Mouse (Mus musculus) adrenal gland, adult 2 months (tissue): Measurements from ENCODE around the gene Pom121l2. TPM values are rescaled to one million over a fixed set of nuclear protein-coding genes. Genes with fewer than 3 reads are reported as not detected.

Experiments used
- DNase-seq: peaks from one replicate; pipeline ENCODE4 v3.0.0; 2021
- polyA plus RNA-seq: library from polyadenylated mRNA; depleted of rRNA; stranded (reverse); fragments of >200 nt; gene quantifications from 2 replicates; pipeline ENCODE4 v1.2.3, GENCODE M21; 2012
- total RNA-seq, 2 experiments: library from RNA; stranded (reverse); gene quantifications; 2 replicates each; pipeline ENCODE4 v1.2.3; 2021

The Pom121l2 gene
- total and polyA plus RNA-seq, 3 experiments: not detected

DNA sequence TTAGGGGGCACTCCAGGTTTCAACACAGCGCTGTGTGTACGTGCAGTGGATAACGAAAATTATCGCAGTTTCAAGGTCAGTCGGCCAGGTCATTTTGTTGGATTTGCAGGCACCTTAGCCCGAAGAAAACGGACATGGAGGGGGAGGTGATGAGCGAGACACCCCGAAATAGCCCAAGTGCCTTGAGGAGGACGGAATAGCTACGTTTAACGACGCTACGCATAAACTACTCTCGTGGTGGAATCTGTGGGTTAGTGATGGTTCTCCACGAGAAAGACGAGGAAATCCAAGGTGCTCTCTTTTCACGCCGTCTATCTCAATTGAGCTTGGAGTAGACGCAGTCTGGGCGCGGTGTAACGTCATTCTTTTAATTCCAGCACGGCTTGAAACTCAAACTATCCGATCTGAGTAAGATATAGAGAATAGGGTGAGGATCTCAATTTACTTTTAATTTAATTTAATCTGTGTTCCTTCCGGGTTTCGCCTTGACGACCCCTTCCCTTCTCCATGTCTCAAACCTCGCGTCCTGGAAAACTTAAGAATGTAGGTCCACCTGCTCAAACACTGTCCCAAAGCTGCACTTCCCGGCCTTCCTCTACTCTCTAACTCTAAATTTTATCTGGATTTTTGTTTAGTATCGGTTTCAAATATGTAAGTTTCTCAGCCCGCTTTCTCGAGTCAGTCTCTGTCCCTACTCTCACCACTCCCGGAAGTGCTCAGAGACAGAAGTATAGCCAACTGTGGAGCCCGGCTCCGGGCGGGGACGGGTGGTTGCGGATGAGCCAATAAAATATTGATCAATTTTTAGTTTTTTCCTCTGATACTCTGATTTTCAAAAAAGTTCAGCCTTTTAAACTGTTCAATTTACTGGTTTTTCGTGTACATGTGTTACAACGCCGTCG is 39.2 kb downstream of the Pom121l2 start:
- DNase-seq: peak; percentile 43

DNA sequence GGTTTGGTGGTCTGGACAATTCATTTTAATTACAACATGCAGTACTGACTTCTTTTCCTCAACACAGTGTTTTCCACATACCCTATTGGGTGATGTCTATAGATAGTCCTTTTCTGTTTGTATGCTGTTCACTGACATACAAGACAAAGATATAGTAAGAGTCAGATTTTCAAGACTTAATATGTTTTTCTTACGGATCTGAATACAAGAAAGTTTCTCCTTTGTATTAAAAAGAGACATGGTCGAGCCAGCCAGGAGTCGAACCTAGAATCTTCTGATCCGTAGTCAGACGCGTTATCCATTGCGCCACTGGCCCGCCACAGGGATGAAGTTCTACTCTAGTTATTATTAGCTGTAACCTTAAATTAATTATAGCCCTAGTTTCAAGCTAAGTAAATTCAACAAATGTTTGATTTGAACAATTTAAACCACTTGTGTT is 39.9 kb downstream of the Pom121l2 start:
- peak; percentile 83 for DNase-seq

DNA sequence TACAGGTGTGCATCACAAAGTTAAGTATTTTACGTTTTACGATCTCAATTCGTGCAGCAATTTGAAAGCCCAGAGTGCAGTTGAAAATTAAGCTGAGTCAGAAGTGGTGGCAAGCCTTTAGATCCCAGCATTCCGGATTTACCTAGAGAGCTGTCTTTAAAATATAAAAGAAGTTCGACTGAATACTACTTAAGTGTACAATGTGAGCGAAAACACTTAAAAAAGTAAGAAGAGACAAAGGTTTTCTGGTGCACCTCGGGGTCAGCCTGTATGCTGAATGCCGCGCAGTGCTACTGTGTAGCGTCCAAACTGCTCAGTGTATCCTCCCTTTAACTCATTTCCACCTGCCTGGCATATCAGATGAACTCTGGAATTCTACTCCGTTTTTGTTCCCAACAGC is 40.6 kb downstream of the Pom121l2 start:
- no peak for DNase-seq

DNA sequence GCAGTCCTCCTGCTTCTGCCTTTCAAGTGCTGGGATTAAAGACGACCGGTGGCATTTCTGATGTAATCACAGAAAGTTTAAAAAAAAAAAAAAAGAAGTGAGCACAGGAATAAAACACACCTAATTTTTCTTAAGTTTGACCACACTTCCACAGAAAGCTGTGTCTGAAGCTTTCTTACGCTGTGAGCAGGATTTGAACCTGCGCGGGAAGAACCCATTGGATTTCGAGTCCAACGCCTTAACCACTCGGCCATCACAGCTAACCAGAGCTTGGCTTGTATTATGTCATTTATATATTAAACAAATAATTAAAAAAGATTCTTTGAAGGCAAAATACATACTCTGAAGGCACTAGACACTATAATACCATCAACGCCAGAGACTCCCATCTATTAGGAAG is 41.2 kb downstream of the Pom121l2 start:
- DNase-seq: peak; percentile 87

DNA sequence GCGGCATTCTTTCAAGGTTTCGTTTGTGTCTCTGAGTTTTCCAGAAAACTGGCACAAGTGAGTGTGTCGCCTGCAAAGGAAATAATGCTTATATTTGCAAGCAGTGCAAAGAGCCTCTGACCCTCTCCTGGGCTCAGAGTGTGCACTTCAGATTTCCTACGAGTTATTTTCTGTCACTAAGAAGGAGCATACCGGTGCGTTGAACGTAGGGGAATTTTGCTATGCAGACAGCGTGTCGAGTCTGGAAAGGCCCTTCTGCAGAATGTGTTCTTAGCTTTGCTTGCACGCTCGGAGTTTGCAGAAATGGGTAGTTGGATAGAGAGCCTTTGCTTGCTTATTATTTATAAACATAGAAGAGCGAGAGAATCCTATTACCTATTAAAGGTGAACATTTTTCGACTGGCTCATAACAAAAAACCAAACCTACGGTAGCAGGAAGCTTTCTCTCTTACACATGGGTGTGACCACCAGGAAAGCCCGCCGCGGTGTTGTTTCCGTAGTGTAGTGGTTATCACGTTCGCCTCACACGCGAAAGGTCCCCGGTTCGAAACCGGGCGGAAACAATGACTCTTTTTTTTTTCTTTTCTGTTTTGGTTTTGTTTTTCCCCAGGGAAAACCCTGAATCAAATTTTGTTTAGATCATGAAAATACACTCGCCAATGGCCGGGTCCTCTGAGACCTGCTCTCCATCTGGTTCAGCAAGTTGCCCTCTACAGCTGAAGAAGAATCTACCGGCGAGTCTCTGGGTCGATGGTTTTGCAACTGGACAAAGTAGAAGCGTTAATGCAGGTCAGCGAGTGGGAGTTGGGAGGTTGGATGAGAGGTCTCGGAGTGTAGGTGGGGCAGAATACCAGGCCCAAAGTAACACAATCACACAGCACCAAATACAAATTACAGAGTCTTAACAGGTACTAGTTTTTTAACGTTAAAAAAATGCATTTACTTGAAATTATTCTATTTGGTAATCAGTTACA is 45.4 kb downstream of the Pom121l2 start:
- DNase-seq: peak; percentile 88

DNA sequence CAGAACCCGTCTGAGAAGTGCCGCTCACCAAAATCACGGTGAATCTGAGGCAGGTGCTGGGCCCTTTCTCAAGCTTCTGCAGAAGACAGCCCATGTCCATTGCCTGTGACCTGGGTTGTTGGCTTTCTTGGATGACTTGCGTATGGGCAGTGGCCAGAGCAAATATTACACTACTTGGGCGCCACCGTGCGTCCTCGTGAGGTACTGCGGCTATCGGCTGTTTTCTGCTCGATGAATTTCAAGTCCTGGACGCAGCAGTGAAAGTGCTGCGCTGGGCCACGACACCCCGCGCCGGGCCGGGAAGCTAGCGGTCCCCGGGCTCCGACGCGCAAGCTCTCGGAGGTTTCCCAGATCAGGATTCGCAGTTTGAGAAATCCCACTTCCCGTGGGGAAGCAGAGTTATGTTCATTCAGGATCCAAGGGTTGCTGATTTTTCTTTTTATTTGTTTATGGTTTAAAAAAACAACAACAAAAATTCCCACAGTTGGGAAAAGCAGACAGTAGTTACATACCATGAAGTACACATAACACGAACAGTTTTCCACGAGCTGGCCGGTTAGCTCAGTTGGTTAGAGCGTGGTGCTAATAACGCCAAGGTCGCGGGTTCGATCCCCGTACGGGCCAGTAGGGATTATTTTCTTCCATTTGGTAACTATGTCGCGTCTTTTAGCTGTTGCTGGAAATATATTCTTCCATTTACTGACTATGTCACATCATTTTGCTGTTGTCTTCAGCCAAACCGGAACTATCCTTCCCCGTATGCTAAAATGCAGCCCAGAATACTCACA is 47.9 kb downstream of the Pom121l2 start:
- peak; percentile 96 for DNase-seq

DNA sequence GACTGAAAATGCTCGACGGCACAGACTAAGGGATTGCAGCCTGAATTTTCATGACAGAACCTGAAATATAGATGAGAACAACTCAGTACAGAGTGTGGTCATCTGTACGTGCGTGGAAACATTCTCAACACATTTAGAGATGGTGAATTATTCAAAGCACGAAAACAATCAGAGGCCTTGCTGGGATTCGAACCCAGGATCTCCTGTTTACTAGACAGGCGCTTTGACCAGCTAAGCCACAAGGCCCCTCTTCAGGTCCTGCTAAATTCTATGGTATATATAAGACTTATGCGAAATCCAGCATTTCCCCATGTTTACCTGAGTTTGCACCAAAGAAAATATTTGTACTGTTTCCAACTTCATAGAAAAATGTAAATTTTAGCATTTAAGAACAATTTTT is 48.9 kb downstream of the Pom121l2 start:
- DNase-seq: no peak

DNA sequence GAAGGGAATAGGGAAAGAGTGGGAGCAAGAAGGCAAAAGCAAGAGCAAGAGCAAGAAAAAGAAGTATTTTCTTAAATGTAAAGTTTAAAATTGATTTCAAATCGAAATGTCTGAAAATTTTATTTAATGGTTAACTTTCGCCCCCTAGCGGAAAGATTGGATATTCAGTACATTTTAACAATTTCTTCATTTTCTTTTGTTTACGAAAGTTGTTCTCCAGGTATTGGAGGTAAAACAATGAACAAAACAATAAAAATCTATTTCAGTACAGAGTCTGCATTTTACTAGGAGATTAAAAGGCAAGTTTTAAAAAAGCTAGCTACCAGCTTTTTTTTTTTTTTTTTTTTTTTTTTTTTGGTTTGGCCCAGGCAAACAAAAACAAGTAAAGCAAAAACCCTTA is 49.5 kb downstream of the Pom121l2 start:
- DNase-seq: no peak

DNA sequence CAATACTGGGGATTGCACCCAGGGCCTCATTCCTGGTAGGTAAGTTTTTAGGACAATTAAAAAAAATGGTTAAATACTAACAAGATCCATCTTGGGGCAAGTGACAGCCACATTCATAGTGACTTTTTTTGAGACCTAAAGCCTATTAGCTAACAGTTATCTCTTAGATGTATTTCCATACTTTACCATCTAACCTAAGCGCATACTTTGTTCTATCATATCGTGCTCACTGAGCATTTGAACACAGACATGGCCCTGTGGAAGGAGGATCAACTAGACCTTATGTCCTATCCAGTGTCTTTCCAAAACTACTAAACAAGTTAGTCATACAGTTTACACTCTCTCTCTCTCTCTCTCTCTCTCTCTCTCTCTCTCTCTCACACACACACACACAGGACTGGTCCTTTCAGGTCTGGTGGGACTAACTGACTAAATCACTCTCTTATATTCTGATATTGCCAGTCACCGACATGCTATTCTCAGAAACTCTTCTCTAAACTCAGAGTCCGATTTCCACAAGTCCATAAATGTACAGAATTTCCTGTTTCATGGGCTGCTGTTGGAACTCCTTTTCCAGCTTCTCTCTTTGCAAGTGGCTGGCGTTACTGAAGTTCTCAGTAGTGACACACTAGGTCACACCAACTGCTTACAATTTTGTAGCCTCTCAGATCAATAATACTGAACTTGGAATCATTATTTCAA is 52.9 kb downstream of the Pom121l2 start:
- DNase-seq: no peak

DNA sequence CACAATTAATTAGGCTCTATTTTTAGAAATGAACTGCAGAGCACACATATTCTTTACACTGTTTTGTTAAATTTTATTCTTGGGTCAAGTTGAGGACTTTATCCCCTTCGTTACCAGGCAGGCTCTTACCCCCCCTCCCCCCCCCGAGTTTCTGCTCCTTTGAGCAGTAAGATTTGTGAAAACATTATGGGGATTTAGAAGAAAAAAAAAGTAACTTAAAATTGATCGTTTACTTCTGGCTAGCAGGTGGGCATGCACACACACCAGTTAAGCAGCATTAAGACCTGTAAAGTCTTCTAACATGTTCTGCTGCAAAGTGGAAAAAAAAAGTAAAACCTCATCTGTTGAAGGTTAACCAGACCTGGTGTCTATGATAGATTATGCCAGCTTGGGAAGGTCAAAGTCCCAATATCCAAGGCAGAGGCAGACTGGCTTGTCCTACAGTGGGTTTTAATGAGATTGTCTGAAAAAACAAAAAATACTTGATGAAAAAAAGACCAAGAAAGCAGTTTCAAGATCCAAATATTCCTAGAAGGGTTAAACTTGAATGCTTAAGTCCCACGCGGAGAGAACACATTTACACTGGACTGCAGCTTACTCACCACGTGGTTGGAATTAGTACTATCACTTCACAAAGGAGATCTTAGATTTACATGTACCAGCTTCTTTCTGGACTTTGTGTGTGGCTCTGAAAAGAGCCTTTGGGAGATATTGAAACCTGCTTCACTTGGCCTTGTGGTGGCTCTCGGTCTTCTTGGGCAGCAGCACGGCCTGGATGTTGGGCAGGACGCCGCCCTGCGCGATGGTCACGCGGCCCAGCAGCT is 53.7 kb downstream of the Pom121l2 start:
- DNase-seq: peak; percentile 31

DNA sequence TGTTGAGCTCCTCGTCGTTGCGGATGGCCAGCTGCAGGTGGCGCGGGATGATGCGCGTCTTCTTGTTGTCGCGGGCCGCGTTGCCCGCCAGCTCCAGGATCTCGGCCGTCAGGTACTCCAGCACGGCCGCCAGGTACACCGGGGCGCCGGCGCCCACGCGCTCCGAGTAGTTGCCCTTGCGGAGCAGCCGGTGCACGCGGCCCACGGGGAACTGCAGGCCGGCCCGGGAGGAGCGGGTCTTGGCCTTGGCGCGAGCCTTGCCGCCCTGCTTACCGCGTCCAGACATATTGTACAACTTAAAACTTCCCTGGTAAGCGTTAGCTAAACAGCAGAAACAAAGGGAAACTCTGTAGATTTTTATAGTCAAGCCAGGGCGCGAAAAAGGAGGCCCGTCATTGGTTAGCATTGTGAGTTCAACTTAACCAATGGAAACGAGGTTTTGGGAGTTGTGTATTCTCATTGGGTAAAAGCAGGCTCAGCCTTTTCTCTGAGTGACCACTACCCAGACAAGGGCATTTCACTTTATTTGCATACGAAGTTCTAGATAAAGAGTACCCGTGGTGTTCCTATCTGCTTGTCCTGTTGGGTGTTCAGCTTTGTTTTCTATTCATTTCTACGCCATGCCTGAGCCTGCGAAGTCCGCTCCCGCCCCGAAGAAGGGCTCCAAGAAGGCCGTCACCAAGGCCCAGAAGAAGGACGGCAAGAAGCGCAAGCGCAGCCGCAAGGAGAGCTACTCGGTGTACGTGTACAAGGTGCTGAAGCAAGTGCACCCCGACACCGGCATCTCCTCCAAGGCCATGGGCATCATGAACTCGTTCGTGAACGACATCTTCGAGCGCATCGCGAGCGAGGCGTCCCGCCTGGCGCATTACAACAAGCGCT is 54.5 kb downstream of the Pom121l2 start, which contains the start of the genes Hist1h2ah and Hist1h2bk:
TSS of gene Hist1h2ah (minus strand) at position 302 of the 882 bp plus-strand sequence.
TSS of gene Hist1h2bk (plus strand) at position 604 of the 882 bp plus-strand sequence.
- peak; percentile 90 for DNase-seq

DNA sequence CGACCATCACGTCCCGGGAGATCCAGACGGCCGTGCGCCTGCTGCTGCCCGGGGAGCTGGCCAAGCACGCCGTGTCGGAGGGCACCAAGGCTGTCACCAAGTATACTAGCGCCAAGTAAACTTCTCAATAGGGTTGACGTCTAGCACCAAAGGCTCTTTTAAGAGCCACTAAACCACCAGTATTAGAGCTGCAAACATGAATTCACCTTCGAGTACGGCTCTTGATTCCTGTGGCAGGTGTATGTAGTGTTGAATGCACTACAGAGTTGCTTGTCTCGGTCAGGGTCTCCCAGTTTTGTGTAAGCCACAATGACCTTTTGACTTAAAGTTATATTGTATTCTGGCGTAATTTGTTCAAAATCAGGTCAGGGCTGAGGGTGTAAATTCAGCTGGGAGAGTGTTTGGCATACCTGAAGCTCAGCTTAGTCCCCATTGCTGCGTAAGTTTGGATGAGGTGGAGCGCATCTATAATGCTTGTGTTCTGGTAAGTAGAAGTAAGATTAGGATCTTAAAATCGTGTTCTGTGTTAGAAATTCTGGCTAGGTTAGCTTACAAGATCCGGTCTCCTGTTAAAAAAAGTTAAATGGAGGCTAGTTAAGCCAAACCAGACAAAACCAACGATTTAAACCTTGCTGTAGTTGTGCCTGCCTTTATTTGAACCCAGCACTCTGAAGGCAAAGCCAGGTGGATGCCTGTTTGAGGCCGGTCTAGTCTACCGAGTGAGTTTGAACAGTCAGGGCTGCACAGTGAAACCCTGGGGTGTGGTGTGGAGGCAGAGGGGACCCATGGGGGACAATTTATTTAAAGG is 55.4 kb downstream of the Pom121l2 start:
- DNase-seq: no peak

DNA sequence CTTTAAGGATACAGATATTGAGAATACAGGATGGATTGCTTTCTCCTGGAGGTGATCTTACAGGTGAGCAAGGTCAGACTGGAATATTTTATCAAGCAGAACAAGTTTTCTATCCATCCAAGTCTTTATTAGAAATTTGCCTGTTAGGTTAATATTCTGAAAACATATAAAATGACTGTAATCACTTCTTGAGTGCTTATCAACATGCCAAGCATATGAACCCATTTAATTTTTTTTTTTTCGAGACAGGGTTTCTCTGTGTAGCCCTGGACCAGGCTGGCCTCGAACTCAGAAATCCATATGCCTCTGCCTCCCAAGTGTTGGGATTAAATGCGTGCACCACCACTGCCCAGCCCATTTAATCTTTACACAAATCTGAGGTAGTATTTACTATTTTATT is 56.0 kb downstream of the Pom121l2 start:
- DNase-seq: no peak

DNA sequence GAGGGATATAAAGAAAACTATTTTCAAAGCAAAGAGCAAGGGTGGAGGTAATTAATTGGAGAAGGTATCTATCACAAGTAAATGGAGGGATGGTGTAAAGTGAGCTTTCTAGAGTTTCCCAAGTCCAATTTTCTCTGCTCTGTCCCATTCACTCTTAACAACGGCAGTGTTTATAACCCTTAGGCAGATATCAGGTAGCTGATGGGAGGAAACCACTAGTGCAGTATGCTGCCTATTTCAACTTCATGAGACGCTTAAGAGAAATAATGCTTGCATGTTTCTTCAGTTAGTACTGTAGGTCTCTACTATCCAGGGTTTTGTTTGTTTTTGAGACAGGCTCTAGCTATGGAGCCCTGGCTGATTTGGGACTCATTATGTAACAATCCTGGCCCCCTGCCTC is 56.4 kb downstream of the Pom121l2 start:
- no peak for DNase-seq
